Mouse (Mus musculus) heart, adult 2 months (tissue): ENCODE results near the gene Slc4a4. TPM values are rescaled to one million over a fixed set of nuclear protein-coding genes. Genes with fewer than 3 reads are reported as not detected.

Experiments
- DNase-seq, 2 experiments: peaks; one replicate each; pipeline ENCODE4 v3.0.0; 2021
- H3K27ac ChIP-seq: fragments of 200-600 bp; 2 replicates; pipeline ENCODE4 v1.8.1; 2022
- H3K27me3 ChIP-seq: fragments of 200-500 bp; 2 replicates; pipeline ENCODE4 v1.6.1; 2012; ENCODE audit warnings: mild to moderate bottlenecking, low read length, inconsistent platforms, mixed read lengths; ENCODE audit not compliant: control insufficient read depth, insufficient read depth
- H3K36me3 ChIP-seq: fragments of 200-500 bp; 2 replicates; pipeline ENCODE4 v1.6.1; 2012; ENCODE audit warnings: low read length, inconsistent platforms; ENCODE audit not compliant: control insufficient read depth, insufficient read depth
- H3K4me1 ChIP-seq: fragments of 200-500 bp; 2 replicates; pipeline ENCODE4 v1.6.1; 2011; ENCODE audit warnings: low read length; ENCODE audit not compliant: control insufficient read depth, insufficient read depth
- H3K4me3 ChIP-seq: fragments of 200-600 bp; 2 replicates; pipeline ENCODE4 v1.8.1; 2022
- H3K79me2 ChIP-seq: fragments of 200-500 bp; replicated peaks from 2 replicates; pipeline ENCODE4 v1.6.1; 2012; ENCODE audit warnings: mild to moderate bottlenecking, inconsistent platforms, low read length, moderate library complexity, mixed read lengths; ENCODE audit not compliant: control insufficient read depth, insufficient read depth
- H3K9ac ChIP-seq: fragments of 200-500 bp; 2 replicates; pipeline ENCODE4 v1.6.1; 2012; ENCODE audit warnings: low read depth, mild to moderate bottlenecking, control low read depth, inconsistent platforms, low read length, mixed read lengths
- CTCF ChIP-seq: fragments of 200-600 bp; IDR thresholded peaks from 2 replicates; pipeline ENCODE4 v1.8.1; 2022; ENCODE audit warnings: antibody characterized with exemption, mild to moderate bottlenecking, moderate library complexity
- EP300 ChIP-seq: fragments of 200-500 bp; IDR thresholded peaks from 2 replicates; pipeline ENCODE4 v1.6.1; 2011; ENCODE audit warnings: low read depth, low read length, control low read depth; ENCODE audit not compliant: insufficient read depth
- POLR2A ChIP-seq: fragments of 200-500 bp; IDR thresholded peaks from 2 replicates; pipeline ENCODE4 v1.6.1; 2011; ENCODE audit warnings: mild to moderate bottlenecking, low read depth, low read length, control low read depth; ENCODE audit not compliant: insufficient read depth
- WGBS: fragments of 180-500 bp; shearing (Covaris S2); methylation state at CpG from one replicate; pipeline ENCODE4 v1.1.7; 2018; 5-methylcytosine and 5-hydroxymethylcytosine counted together
- intact Hi-C: fragments of 180-260 bp; cut with DNase I; formaldehyde crosslinking; loops from one replicate; pipeline ENCODE4 v1.15.1; 2025
- polyA plus RNA-seq: library from polyadenylated mRNA; depleted of rRNA; stranded (reverse); fragments of >200 nt; gene quantifications from 2 replicates; pipeline ENCODE4 v1.2.3, GENCODE M21; 2012
- total RNA-seq, 2 experiments: library from RNA; stranded (reverse); gene quantifications; 2 replicates each; pipeline ENCODE4 v1.2.3; 2021

Gene Slc4a4
- total and polyA plus RNA-seq, 3 experiments: 4.9 to 25.5 (median 19.4) TPM

DNA sequence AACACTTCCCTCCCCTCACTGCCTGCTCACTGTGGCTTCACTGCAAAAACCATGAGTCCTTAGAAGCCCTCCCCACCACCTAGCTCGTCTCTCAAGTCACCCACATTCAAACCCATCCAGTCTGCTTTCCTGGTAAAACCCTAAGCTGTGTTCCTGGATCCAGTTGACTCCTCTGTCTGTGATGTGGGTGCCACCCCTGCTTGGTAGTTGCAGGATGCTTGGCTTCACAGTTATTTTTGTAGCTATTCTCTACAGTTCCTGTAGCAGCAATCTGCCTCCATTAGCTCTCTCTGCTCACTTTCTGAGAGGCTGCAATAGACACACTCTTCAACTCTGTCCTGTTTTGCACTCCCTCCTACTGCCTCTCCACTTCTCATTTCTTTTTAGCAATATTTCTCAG lies 234.3 kb downstream of the Slc4a4 start:
- TF ChIP-seq CTCF (no peak), POLR2A (no peak), EP300 (no peak)
- H3K36me3 ChIP-seq: no peaks in the 10 kb centered on the region
- no peak overlapping the region for H3K4me3 ChIP-seq
- H3K27ac ChIP-seq: no peak overlapping the region
- no peaks in the 10 kb centered on the region for H3K4me1 ChIP-seq
- no peaks in the 10 kb centered on the region for H3K27me3 ChIP-seq
- H3K9ac ChIP-seq: no peak overlapping the region
- WGBS: 54% methylated on average over 1 of the region's 1 CpGs
- H3K79me2 ChIP-seq: no peaks in the 10 kb centered on the region
- DNase-seq: no peak
- intact Hi-C loops: no loop called here

DNA sequence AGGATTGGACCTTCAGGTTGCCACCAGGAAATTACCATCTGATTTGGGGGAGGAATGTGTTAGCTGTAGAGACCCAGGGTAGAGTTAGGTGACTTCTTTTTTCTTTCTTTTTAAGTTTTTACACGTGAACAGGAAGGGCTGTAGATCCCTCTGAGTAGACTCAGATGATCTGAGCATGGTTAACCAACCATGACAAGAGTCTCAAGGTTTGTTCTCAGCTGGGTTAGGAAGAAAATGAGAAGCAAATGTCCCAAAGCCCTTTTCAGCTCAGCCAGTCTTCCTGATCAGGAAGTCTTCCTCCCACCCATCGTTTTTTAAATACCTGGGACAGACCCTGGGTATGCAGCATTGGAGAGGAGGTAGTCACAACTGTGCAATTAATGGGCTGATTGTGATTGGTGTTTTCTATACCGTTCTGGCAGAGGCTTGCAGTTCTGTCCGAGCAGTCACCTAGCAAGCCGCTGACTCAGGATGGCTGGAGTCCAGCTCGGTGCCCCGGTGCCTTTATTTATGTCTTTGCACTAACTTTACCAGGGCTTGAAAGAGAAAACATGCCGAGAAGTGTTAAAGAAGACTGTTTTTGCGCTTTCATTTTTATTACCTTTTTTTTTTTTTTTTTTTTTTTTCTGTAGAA lies 236.8 kb downstream of the Slc4a4 start:
- Histone ChIP-seq H3K9ac (no peak overlapping the region), H3K4me3 (no peak overlapping the region), H3K79me2 (no peaks in the 10 kb centered on the region), H3K4me1 (no peaks in the 10 kb centered on the region), H3K27ac (no peak overlapping the region), H3K36me3 (no peaks in the 10 kb centered on the region), H3K27me3 (no peaks in the 10 kb centered on the region)
- TF ChIP-seq EP300 (no peak), CTCF (no peak), POLR2A (no peak)
- intact Hi-C loops: no loop called here
- 56% methylated on average over 9 of the region's 9 CpGs for WGBS
- no peak for DNase-seq

DNA sequence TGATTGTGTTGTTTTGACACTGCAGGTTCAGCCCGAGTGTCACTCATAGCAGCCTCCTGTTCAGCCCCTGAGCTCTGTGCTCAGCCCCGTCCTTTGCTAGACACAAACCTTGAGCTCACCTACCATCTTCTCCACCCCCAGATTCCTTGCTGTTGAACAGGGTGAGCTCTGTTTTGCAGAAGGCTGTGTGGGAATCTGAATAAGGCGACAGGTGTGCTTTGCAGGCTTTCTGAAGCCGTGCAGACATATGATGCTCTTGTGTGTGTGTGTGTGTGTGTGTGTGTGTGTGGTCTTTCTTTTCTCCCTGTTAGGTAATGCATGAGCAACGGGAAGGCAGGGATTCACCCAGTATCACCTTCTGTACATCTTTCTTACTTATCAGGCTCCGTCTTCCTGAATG lies 241.6 kb downstream of the Slc4a4 start:
- no peak for TF ChIP-seq CTCF
- TF ChIP-seq EP300: no peak
- TF ChIP-seq POLR2A: no peak
- intact Hi-C loops: no loop called here
- Histone ChIP-seq H3K36me3 (peaks cover 2% of the 10 kb centered on the region; the same call in 1 of the 2 replicates), H3K79me2 (no peaks in the 10 kb centered on the region), H3K4me1 (no peaks in the 10 kb centered on the region), H3K27me3 (no peaks in the 10 kb centered on the region), H3K4me3 (no peak overlapping the region), H3K27ac (no peak overlapping the region), H3K9ac (no peak overlapping the region)
- DNase-seq: no peak
- WGBS: 85% methylated on average over 6 of the region's 6 CpGs

DNA sequence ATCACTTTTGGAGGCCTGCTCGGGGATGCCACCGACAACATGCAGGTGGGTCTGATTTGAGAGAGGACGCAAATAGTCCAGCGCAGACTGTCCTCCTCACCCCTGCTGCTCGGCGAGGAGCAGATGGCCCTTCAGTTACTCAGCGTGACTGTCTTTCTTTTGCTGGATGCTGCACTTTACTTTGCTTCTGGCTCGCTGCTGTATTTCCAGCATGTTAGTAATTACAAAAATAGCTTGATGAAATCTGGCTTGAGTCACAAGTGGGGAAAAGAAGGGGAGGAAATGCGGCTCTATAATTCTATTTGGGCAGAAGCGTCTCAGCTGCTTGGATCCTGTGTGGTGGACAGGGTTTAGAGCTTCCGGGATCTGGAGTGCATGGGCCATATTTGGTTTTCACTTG lies 249.2 kb downstream of the Slc4a4 start:
- no peak overlapping the region for H3K9ac ChIP-seq
- no peak overlapping the region for H3K4me3 ChIP-seq
- no peaks in the 10 kb centered on the region; the same call in 1 of the 2 replicates for H3K4me1 ChIP-seq
- H3K36me3 ChIP-seq: peaks cover 6% of the 10 kb centered on the region
- no peaks in the 10 kb centered on the region for H3K79me2 ChIP-seq
- intact Hi-C loops: loop anchor here (5.0 kb wide), 1 partner anchor 208 kb away; no protein-coding TSS in a partner anchor
- 72% methylated on average over 11 of the region's 11 CpGs for WGBS
- H3K27ac ChIP-seq: no peak overlapping the region
- DNase-seq: no peak
- H3K27me3 ChIP-seq: no peaks in the 10 kb centered on the region
- TF ChIP-seq POLR2A (no peak), EP300 (no peak), CTCF (no peak)

DNA sequence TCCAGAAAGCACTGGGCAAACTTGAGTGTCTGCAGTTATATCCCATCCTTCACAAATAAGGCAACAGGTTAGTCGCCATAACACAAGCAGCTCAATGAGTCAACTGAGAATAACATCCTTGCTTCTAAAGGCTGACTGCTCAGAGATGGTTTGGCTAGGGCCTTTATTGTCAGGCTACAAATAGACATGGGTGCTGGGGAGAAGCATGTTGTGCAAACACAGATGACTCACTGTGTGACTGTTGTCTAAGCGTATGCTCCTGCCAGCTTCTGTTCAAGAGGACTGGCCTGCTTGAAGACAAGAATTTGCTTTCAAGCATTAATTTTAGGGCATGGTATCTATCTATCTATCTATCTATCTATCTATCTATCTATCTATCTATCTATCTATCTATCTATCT lies 253.5 kb downstream of the Slc4a4 start:
- Histone ChIP-seq H3K4me1 (no peaks in the 10 kb centered on the region; the same call in 1 of the 2 replicates), H3K9ac (no peak overlapping the region), H3K4me3 (no peak overlapping the region), H3K36me3 (peaks cover 3% of the 10 kb centered on the region; the same call in 1 of the 2 replicates), H3K27me3 (no peaks in the 10 kb centered on the region), H3K27ac (no peak overlapping the region), H3K79me2 (no peaks in the 10 kb centered on the region)
- TF ChIP-seq CTCF (no peak), EP300 (no peak), POLR2A (no peak)
- intact Hi-C loops: no loop called here
- DNase-seq: peak in 1 of 2 experiments; percentile 11
- 66% methylated on average over 2 of the region's 2 CpGs for WGBS

DNA sequence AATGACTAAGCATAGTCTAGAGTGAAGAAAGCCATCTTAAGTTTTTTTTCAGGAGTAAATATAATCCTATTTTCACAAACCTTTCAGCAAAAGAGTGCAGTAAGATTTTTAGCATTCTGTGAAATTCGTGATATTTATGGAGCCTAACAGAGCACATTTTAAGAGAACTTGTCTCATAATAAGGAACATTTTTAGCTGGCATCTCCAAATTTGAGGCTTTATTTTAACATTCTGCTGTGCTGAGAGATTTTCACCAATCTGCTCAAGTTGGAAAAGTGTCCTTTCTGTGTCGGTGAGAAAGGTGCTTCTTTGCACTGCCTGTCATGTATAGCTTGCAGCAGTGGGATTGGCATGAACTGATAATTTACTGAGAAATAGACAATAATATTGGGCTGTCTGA lies 255.1 kb downstream of the Slc4a4 start:
- no peak for DNase-seq
- WGBS: 87% methylated on average over 2 of the region's 2 CpGs

More for the DNA sequence above, 255.1 kb downstream of the Slc4a4 start:
- H3K36me3 ChIP-seq: peaks cover 3% of the 10 kb centered on the region; the same call in 1 of the 2 replicates
- TF ChIP-seq CTCF (no peak), POLR2A (no peak), EP300 (no peak)
- no peaks in the 10 kb centered on the region for H3K79me2 ChIP-seq
- no peak overlapping the region for H3K9ac ChIP-seq
- H3K4me1 ChIP-seq: no peaks in the 10 kb centered on the region
- H3K27ac ChIP-seq: no peak overlapping the region
- no peaks in the 10 kb centered on the region for H3K27me3 ChIP-seq
- intact Hi-C loops: no loop called here
- H3K4me3 ChIP-seq: no peak overlapping the region
